Mouse (Mus musculus) forebrain, embryonic 16.5 days (tissue): Measurements from ENCODE around the gene Ifnk. TPM values are rescaled to one million over a fixed set of nuclear protein-coding genes. Genes with fewer than 3 reads are reported as not detected.

ENCODE experiments used
- ATAC-seq: fragments of 200-750 bp; cut with Nextera tagmentation; 2 replicates; pipeline ENCODE4 v1.8.0; 2017; ENCODE audit warnings: mild to moderate bottlenecking, moderate library complexity
- H3K27ac ChIP-seq: fragments of 300-500 bp; sonication (generic); 2 replicates; pipeline ENCODE4 v1.5.1; 2014; ENCODE audit warnings: low read length, control low read depth
- H3K27me3 ChIP-seq: fragments of 300-500 bp; sonication (generic); replicated peaks from 2 replicates; pipeline ENCODE4 v1.6.1; 2014; ENCODE audit warnings: low read length; ENCODE audit not compliant: control insufficient read depth, insufficient read depth
- H3K36me3 ChIP-seq: fragments of 300-500 bp; sonication (generic); 2 replicates; pipeline ENCODE4 v1.6.1; 2014; ENCODE audit not compliant: control insufficient read depth, insufficient read depth
- H3K4me1 ChIP-seq: fragments of 300-500 bp; sonication (generic); replicated peaks from 2 replicates; pipeline ENCODE4 v1.6.1; 2014; ENCODE audit warnings: low read length; ENCODE audit not compliant: control insufficient read depth, insufficient read depth
- H3K4me2 ChIP-seq: fragments of 300-500 bp; sonication (generic); 2 replicates; pipeline ENCODE4 v1.6.1; 2014; ENCODE audit warnings: mild to moderate bottlenecking, low read length, control low read depth
- H3K4me3 ChIP-seq: fragments of 300-500 bp; sonication (generic); replicated peaks from 2 replicates; pipeline ENCODE4 v1.5.1; 2014; ENCODE audit warnings: mild to moderate bottlenecking, low read length, control low read depth
- H3K9ac ChIP-seq: fragments of 300-500 bp; sonication (generic); replicated peaks from 2 replicates; pipeline ENCODE4 v1.6.1; 2014; ENCODE audit warnings: low read depth, low read length, control low read depth
- H3K9me3 ChIP-seq: fragments of 300-500 bp; sonication (generic); 2 replicates; pipeline ENCODE4 v1.6.1; 2016; ENCODE audit warnings: low read length; ENCODE audit not compliant: control insufficient read depth
- WGBS: fragments of 180-500 bp; shearing (Covaris S2); extraction: QIAGEN DNeasy Blood & Tissue Kit; methylation state at CpG from one replicate; pipeline ENCODE4 v1.1.7; 2014; 5-methylcytosine and 5-hydroxymethylcytosine counted together
- polyA plus RNA-seq: library from polyadenylated mRNA; unstranded; fragments of >200 nt; fragmentation: Nextera tagmentation; extraction: Ambion mirVana; gene quantifications from 2 replicates; pipeline ENCODE4 v1.2.1, GENCODE M21; 2015

The Ifnk gene
- polyA plus RNA-seq, 1 experiment from 2014 or later, result 0.27 TPM

- no peaks in the 10 kb centered on the region for H3K9me3 ChIP-seq
- no peak overlapping the region for H3K27ac ChIP-seq
- no peaks in the 10 kb centered on the region for H3K36me3 ChIP-seq
- H3K9ac ChIP-seq, result no peak overlapping the region
- no peaks in the 10 kb centered on the region for H3K4me1 ChIP-seq
- H3K4me3 ChIP-seq, result no peak overlapping the region
- no peak for ATAC-seq
- H3K27me3 ChIP-seq, result no peaks in the 10 kb centered on the region
- 91% methylated on average over 15 of the region's 15 CpGs for WGBS
- H3K4me2 ChIP-seq, result no peak overlapping the region
These were observed 16.8 kb upstream of the Ifnk start for GRCm38 (mm10) chr4:35134846-35135611.

- no peak for ATAC-seq
- WGBS, result 70% methylated on average over 4 of the region's 4 CpGs
- H3K4me2 ChIP-seq, result no peak overlapping the region
These were observed 16.1 kb upstream of the Ifnk start for GRCm38 (mm10) chr4:35135806-35136205.

GRCm38 (mm10) chr4:35136996-35137395 is 14.9 kb upstream of the Ifnk start:
- Histone ChIP-seq H3K36me3 (no peaks in the 10 kb centered on the region), H3K9me3 (no peaks in the 10 kb centered on the region), H3K27me3 (no peaks in the 10 kb centered on the region), H3K27ac (no peak overlapping the region), H3K4me1 (no peaks in the 10 kb centered on the region), H3K9ac (no peak overlapping the region), H3K4me3 (no peak overlapping the region), H3K4me2 (no peak overlapping the region)
- no peak for ATAC-seq
- WGBS, result 89% methylated on average over 8 of the region's 8 CpGs

More at GRCm38 (mm10) chr4:35135806-35136205, 16.1 kb upstream of the Ifnk start:
- Histone ChIP-seq H3K4me3 (no peak overlapping the region), H3K9me3 (no peaks in the 10 kb centered on the region), H3K27ac (no peak overlapping the region), H3K27me3 (no peaks in the 10 kb centered on the region), H3K9ac (no peak overlapping the region), H3K4me1 (no peaks in the 10 kb centered on the region), H3K36me3 (no peaks in the 10 kb centered on the region)

- ATAC-seq, result no peak
- WGBS, result 50% methylated on average over 6 of the region's 6 CpGs
These were observed 13.8 kb upstream of the Ifnk start for GRCm38 (mm10) chr4:35138077-35138476.

GRCm38 (mm10) chr4:35140317-35140716 is 11.5 kb upstream of the Ifnk start:
- Histone ChIP-seq H3K36me3 (no peaks in the 10 kb centered on the region), H3K4me3 (no peak overlapping the region), H3K27me3 (no peaks in the 10 kb centered on the region), H3K9me3 (no peaks in the 10 kb centered on the region), H3K4me1 (no peaks in the 10 kb centered on the region), H3K27ac (no peak overlapping the region), H3K9ac (no peak overlapping the region), H3K4me2 (no peak overlapping the region)
- 82% methylated on average over 6 of the region's 6 CpGs for WGBS
- no peak for ATAC-seq

More at GRCm38 (mm10) chr4:35138077-35138476, 13.8 kb upstream of the Ifnk start:
- Histone ChIP-seq H3K9ac (no peak overlapping the region), H3K27ac (no peak overlapping the region), H3K4me2 (no peak overlapping the region), H3K27me3 (no peaks in the 10 kb centered on the region), H3K4me3 (no peak overlapping the region), H3K4me1 (no peaks in the 10 kb centered on the region), H3K9me3 (no peaks in the 10 kb centered on the region), H3K36me3 (no peaks in the 10 kb centered on the region)

- Histone ChIP-seq H3K4me2 (no peak overlapping the region), H3K4me3 (no peak overlapping the region), H3K9me3 (no peaks in the 10 kb centered on the region), H3K27me3 (no peaks in the 10 kb centered on the region), H3K4me1 (no peaks in the 10 kb centered on the region), H3K36me3 (no peaks in the 10 kb centered on the region), H3K27ac (no peak overlapping the region), H3K9ac (no peak overlapping the region)
- no peak for ATAC-seq
- 85% methylated on average over 12 of the region's 12 CpGs for WGBS
These were observed 8.3 kb upstream of the Ifnk start for GRCm38 (mm10) chr4:35143472-35144102.

GRCm38 (mm10) chr4:35145726-35146125 is 6.1 kb upstream of the Ifnk start:
- H3K9ac ChIP-seq, result no peak overlapping the region
- no peaks in the 10 kb centered on the region for H3K27me3 ChIP-seq
- H3K27ac ChIP-seq, result no peak overlapping the region
- no peaks in the 10 kb centered on the region for H3K9me3 ChIP-seq
- no peak overlapping the region for H3K4me3 ChIP-seq
- ATAC-seq, result no peak
- H3K4me1 ChIP-seq, result no peaks in the 10 kb centered on the region
- no peaks in the 10 kb centered on the region for H3K36me3 ChIP-seq
- no peak overlapping the region for H3K4me2 ChIP-seq
- 89% methylated on average over 10 of the region's 10 CpGs for WGBS

GRCm38 (mm10) chr4:35146597-35146996 is 5.3 kb upstream of the Ifnk start:
- Histone ChIP-seq H3K36me3 (no peaks in the 10 kb centered on the region), H3K4me3 (no peak overlapping the region), H3K9me3 (no peaks in the 10 kb centered on the region), H3K9ac (no peak overlapping the region), H3K4me1 (no peaks in the 10 kb centered on the region), H3K27me3 (no peaks in the 10 kb centered on the region), H3K4me2 (no peak overlapping the region), H3K27ac (no peak overlapping the region)
- WGBS, result 94% methylated on average over 5 of the region's 5 CpGs
- ATAC-seq, result no peak

GRCm38 (mm10) chr4:35148326-35148725 is 3.5 kb upstream of the Ifnk start:
- H3K4me1 ChIP-seq, result no peaks in the 10 kb centered on the region
- no peak overlapping the region for H3K4me3 ChIP-seq
- no peak overlapping the region for H3K4me2 ChIP-seq
- H3K9ac ChIP-seq, result no peak overlapping the region
- H3K9me3 ChIP-seq, result no peaks in the 10 kb centered on the region
- H3K36me3 ChIP-seq, result no peaks in the 10 kb centered on the region
- no peak for ATAC-seq
- H3K27me3 ChIP-seq, result no peaks in the 10 kb centered on the region
- no peak overlapping the region for H3K27ac ChIP-seq
- 90% methylated on average over 4 of the region's 4 CpGs for WGBS
